Mouse (Mus musculus) embryo, embryonic 11.5 days (tissue): ENCODE measurements around the gene Slc22a16.

Source experiments
- DNase-seq: peaks from one replicate; pipeline ENCODE4 v3.0.0-alpha.2; 2012; ENCODE audit warnings: low read depth, low spot score

Slc22a16 gene

GRCm38 (mm10) chr10:40604706-40605394, 34.7 kb downstream of the Slc22a16 start:
- no peak for DNase-seq

- DNase-seq: no peak
Measured at GRCm38 (mm10) chr10:40617973-40618372, 47.8 kb downstream of the Slc22a16 start.

- DNase-seq: no peak
Measured at GRCm38 (mm10) chr10:40619760-40620159, 49.6 kb downstream of the Slc22a16 start.

- DNase-seq: no peak
Measured at GRCm38 (mm10) chr10:40629140-40629539, 59.0 kb downstream of the Slc22a16 start.

GRCm38 (mm10) chr10:40629656-40630311, 59.6 kb downstream of the Slc22a16 start, which contains the start of gene Ddo:
TSS of gene Ddo (plus strand) at chr10:40630011.
- DNase-seq: no peak

GRCm38 (mm10) chr10:40630457-40630856, 60.3 kb downstream of the Slc22a16 start:
- DNase-seq: no peak

GRCm38 (mm10) chr10:40630961-40631360, 60.8 kb downstream of the Slc22a16 start:
- no peak for DNase-seq

- DNase-seq: no peak
Measured at GRCm38 (mm10) chr10:40632087-40632486, 62.0 kb downstream of the Slc22a16 start.

GRCm38 (mm10) chr10:40637331-40637730, 67.2 kb downstream of the Slc22a16 start:
- DNase-seq: no peak

- DNase-seq: no peak
Measured at GRCm38 (mm10) chr10:40638276-40638675, 68.1 kb downstream of the Slc22a16 start.

- DNase-seq: no peak
Measured at GRCm38 (mm10) chr10:40638823-40639819, 69.0 kb downstream of the Slc22a16 start.

GRCm38 (mm10) chr10:40640406-40640805, 70.3 kb downstream of the Slc22a16 start:
- no peak for DNase-seq

GRCm38 (mm10) chr10:40641901-40642300, 71.8 kb downstream of the Slc22a16 start:
- DNase-seq: no peak

- no peak for DNase-seq
Measured at GRCm38 (mm10) chr10:40643126-40643525, 73.0 kb downstream of the Slc22a16 start.

- no peak for DNase-seq
Measured at GRCm38 (mm10) chr10:40644456-40644855, 74.3 kb downstream of the Slc22a16 start.

- no peak for DNase-seq
Measured at GRCm38 (mm10) chr10:40645346-40645745, 75.2 kb downstream of the Slc22a16 start.

- no peak for DNase-seq
Measured at GRCm38 (mm10) chr10:40648776-40649175, 78.6 kb downstream of the Slc22a16 start.

- no peak for DNase-seq
Measured at GRCm38 (mm10) chr10:40649634-40650033, 79.5 kb downstream of the Slc22a16 start.

- DNase-seq: no peak
Measured at GRCm38 (mm10) chr10:40651676-40652075, 81.5 kb downstream of the Slc22a16 start.
